Mouse (Mus musculus) adrenal gland, adult 8-10 months (tissue): ENCODE measurements around the gene Sp2. TPM values are rescaled to one million over a fixed set of nuclear protein-coding genes. Genes with fewer than 3 reads are reported as not detected.

Experiments
- DNase-seq: peaks from one replicate; pipeline ENCODE4 v3.0.0; 2022
- total RNA-seq, 4 experiments: library from RNA; stranded (reverse); gene quantifications; 2 replicates each; pipeline ENCODE4 v1.2.4; 2022

The Sp2 gene
- 10 to 100 TPM; 13.8 to 21.0 (median 16.4) TPM for total RNA-seq

GRCm38 (mm10) chr11:96982859-96983258 is at the start of gene Sp2:
Gene Sp2, minus strand, starts transcription at chr11:96982959.
- DNase-seq: no peak

GRCm38 (mm10) chr11:97032499-97032898 is 49.7 kb upstream of the Sp2 start:
- DNase-seq: no peak

GRCm38 (mm10) chr11:97031977-97032376 is 49.2 kb upstream of the Sp2 start:
- no peak for DNase-seq

- DNase-seq: no peak
These were observed 47.7 kb upstream of the Sp2 start for GRCm38 (mm10) chr11:97030426-97030825.

- DNase-seq: peak; percentile 68
These were observed 47.1 kb upstream of the Sp2 start, which contains the start of gene Scrn2 for GRCm38 (mm10) chr11:97029686-97030417. Gene Scrn2, plus strand, starts transcription at chr11:97029938.

GRCm38 (mm10) chr11:97025721-97026344 is 43.1 kb upstream of the Sp2 start:
- DNase-seq: peak; percentile 69

- no peak for DNase-seq
These were observed 42.2 kb upstream of the Sp2 start for GRCm38 (mm10) chr11:97024977-97025376.

- DNase-seq: peak; percentile 50
These were observed 39.2 kb upstream of the Sp2 start for GRCm38 (mm10) chr11:97021873-97022484.

GRCm38 (mm10) chr11:97021121-97021765 is 38.5 kb upstream of the Sp2 start:
- no peak for DNase-seq

- DNase-seq: no peak
These were observed 36.6 kb upstream of the Sp2 start for GRCm38 (mm10) chr11:97019345-97019708.

GRCm38 (mm10) chr11:97018583-97019344 is 36.0 kb upstream of the Sp2 start:
- no peak for DNase-seq

- no peak for DNase-seq
These were observed 35.2 kb upstream of the Sp2 start for GRCm38 (mm10) chr11:97017696-97018582.

GRCm38 (mm10) chr11:97013121-97013670 is 30.4 kb upstream of the Sp2 start, which contains the start of gene Sp6:
Gene Sp6, plus strand, starts transcription at chr11:97013394.
- no peak for DNase-seq

- DNase-seq: no peak
These were observed 26.5 kb upstream of the Sp2 start for GRCm38 (mm10) chr11:97009198-97009790.

- DNase-seq: no peak
These were observed 24.5 kb upstream of the Sp2 start for GRCm38 (mm10) chr11:97007093-97007794.

GRCm38 (mm10) chr11:97003170-97003569 is 20.4 kb upstream of the Sp2 start:
- no peak for DNase-seq

- no peak for DNase-seq
These were observed 14.7 kb upstream of the Sp2 start for GRCm38 (mm10) chr11:96997380-96997956.

- DNase-seq: no peak
These were observed 14.1 kb upstream of the Sp2 start for GRCm38 (mm10) chr11:96996773-96997379.
